Mouse (Mus musculus) liver, embryonic 12.5 days (tissue): ENCODE measurements around the gene Rbm7. TPM values are rescaled to one million over a fixed set of nuclear protein-coding genes. Genes with fewer than 3 reads are reported as not detected.
"Not testable (repeated sequence)": the region's sequence is repeated elsewhere in the genome, so short reads cannot be mapped to it uniquely, and the experiment has no call there.

ENCODE experiments used
- ATAC-seq: fragments of 200-750 bp; cut with Nextera tagmentation; 2 replicates; pipeline ENCODE4 v1.8.0; 2017; ENCODE audit warnings: moderate number of reproducible peaks, mild to moderate bottlenecking, moderate library complexity
- H3K27ac ChIP-seq: fragments of 300-500 bp; sonication (generic); 2 replicates; pipeline ENCODE4 v1.5.1; 2016; ENCODE audit warnings: mild to moderate bottlenecking
- H3K27me3 ChIP-seq: fragments of 300-500 bp; sonication (generic); replicated peaks from 2 replicates; pipeline ENCODE4 v1.6.1; 2016; ENCODE audit warnings: mild to moderate bottlenecking, moderate library complexity
- H3K36me3 ChIP-seq: fragments of 300-500 bp; sonication (generic); 2 replicates; pipeline ENCODE4 v1.6.1; 2016; ENCODE audit warnings: mild to moderate bottlenecking, moderate library complexity
- H3K4me1 ChIP-seq: fragments of 300-500 bp; sonication (generic); 2 replicates; pipeline ENCODE4 v1.6.1; 2016
- H3K4me2 ChIP-seq: fragments of 300-500 bp; sonication (generic); 2 replicates; pipeline ENCODE4 v1.6.1; 2016; ENCODE audit warnings: mild to moderate bottlenecking, moderate library complexity
- H3K4me3 ChIP-seq: fragments of 300-500 bp; sonication (generic); 2 replicates; pipeline ENCODE4 v1.5.1; 2016; ENCODE audit warnings: mild to moderate bottlenecking, moderate library complexity
- H3K9ac ChIP-seq: fragments of 300-500 bp; sonication (generic); 2 replicates; pipeline ENCODE4 v1.6.1; 2016; ENCODE audit warnings: mild to moderate bottlenecking, moderate library complexity
- H3K9me3 ChIP-seq: fragments of 300-500 bp; sonication (generic); replicated peaks from 2 replicates; pipeline ENCODE4 v1.6.1; 2016; ENCODE audit warnings: mild to moderate bottlenecking, moderate library complexity
- WGBS: fragments of 180-500 bp; shearing (Covaris S2); methylation state at CpG from one replicate; pipeline ENCODE4 v1.1.7; 2016; ENCODE audit not compliant: insufficient replicate concordance; 5-methylcytosine and 5-hydroxymethylcytosine counted together
- polyA plus RNA-seq: library from polyadenylated mRNA; unstranded; fragments of >200 nt; fragmentation: Nextera tagmentation; extraction: Ambion mirVana; gene quantifications from 2 replicates; pipeline ENCODE4 v1.2.1, GENCODE M21; 2016

The Rbm7 gene
- polyA plus RNA-seq, 1 experiment from 2014 or later = 73.6 TPM

DNA sequence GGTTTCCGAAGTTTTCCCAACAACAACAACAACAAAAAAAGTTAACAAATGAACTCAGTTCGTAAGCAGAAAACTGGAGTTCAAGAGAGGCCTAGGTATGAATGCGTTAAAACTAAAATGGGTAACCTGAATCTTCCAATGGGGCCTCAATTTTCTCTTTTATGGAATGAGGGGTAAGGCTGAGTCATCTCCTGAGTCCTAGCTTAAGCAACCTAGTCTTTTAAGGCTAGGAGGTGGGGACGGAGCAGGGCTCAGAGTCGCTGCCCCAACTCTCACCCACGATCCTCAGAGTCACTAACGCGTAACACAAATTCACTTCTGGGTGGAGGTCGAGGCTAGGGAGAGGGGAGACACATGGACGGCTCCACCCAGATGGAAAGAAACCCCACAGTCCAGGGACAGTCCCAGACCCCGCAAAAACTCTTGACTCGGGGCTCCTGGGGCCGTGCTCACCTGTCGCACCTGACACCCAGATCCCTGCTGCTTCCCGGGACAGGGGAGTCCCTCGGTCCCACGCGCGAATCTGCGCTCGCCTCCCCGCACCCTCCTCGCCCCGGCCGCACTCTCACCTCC lies 15.2 kb downstream of the Rbm7 start:
- Histone ChIP-seq H3K4me1 (peaks cover 50% of the 10 kb centered on the region), H3K9me3 (no peaks in the 10 kb centered on the region), H3K4me2 (peak overlapping the region; percentile 96), H3K4me3 (peak overlapping the region; percentile 84), H3K27ac (peak overlapping the region; percentile 76), H3K36me3 (peaks cover 36% of the 10 kb centered on the region), H3K9ac (peak overlapping the region; percentile 91), H3K27me3 (no peaks in the 10 kb centered on the region)
- ATAC-seq = peak; percentile 43
- 4% methylated on average over 25 of the region's 25 CpGs for WGBS

DNA sequence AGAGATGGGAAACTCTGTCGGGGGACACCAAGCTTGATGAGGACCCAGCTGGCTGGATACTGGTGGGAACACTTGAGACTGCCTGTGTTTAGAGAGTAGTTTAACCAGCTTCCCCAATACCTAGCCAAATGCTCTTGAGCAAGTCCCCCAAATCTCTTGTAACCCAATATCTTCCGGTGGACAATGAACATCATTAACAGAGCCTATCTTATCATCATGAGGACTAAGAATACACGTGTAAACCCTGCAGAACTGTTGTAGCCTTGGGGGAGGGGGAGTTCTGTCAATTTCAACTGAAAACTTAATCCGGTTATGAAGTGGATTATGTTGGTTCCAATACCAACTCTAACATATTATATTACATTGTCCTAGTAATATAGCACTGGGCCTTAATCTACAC lies 16.3 kb downstream of the Rbm7 start:
- no peak overlapping the region for H3K9ac ChIP-seq
- ATAC-seq = no peak
- no peak overlapping the region for H3K27ac ChIP-seq
- no peak overlapping the region for H3K4me3 ChIP-seq
- H3K4me1 ChIP-seq = peaks cover 50% of the 10 kb centered on the region
- no peaks in the 10 kb centered on the region for H3K27me3 ChIP-seq
- H3K36me3 ChIP-seq = peaks cover 44% of the 10 kb centered on the region
- no peaks in the 10 kb centered on the region for H3K9me3 ChIP-seq
- WGBS = 64% methylated on average over 4 of the region's 4 CpGs
- peak overlapping the region; percentile 96 for H3K4me2 ChIP-seq

DNA sequence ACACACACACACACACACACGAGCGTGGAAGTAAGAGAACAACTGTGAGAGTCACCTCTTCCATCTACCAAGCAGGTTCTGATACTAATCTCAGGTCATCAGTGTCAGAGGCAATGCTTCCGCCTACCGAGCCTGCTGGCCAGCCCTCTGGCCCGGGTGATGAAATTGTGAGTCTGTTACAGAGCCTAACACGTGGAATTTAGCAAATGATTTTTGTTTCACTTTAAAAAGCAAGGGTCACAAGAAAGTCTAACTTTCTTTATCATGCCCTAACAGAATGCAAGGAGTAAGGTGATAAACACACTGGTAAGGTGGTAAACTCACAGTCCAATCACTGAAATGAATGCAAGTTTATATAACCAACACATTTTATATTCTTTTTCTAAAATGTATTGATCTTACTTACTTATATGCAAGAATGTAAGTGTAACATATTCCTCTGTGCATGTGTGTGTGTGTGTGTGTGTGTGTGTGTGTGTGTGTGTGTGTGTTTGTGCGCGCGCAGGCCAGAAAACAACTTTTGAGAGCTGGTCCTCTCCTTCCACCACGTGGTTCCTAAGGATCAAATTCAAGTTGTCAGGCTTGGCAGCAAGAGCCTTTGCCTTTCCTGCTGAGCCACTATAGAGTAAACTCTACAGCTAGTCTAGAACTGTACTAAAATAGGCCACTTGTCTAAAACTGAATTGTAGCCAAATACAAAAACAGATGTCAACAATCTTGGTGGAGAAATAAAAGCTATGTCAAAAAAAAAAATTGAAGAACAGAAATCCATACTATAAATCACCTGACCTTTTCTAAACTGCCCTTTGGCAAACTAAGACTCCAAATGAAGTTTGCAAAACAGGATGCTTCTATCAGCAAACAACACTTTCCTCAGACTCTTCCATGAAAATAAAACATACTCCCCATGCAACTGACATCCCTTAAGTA lies 18.6 kb downstream of the Rbm7 start:
- Histone ChIP-seq H3K9me3 (no peaks in the 10 kb centered on the region), H3K4me2 (no peak overlapping the region), H3K4me1 (peaks cover 43% of the 10 kb centered on the region), H3K36me3 (peaks cover 60% of the 10 kb centered on the region), H3K4me3 (no peak overlapping the region), H3K9ac (no peak overlapping the region; the same call in 1 of the 2 replicates), H3K27ac (no peak overlapping the region), H3K27me3 (no peaks in the 10 kb centered on the region)
- ATAC-seq = no peak
- 81% methylated on average over 10 of the region's 10 CpGs for WGBS

DNA sequence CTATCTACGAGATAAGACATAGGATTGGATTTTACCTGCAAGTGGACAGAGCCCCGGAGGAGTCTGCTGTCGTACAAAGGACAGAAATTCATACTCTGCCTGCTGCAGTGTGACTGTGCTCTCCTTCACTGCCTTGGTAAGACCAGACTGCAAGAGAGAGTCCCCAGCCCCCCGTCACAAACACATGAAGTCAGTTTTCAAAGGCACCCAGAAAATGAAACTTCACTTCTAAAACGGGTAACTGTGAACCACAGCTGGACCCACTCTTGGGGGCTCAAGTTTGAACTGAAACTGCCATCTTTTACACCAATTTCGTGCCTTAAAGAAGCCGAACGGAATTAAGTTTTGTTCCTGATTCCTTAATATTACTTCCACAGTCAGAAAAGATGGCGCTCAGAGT lies 20.7 kb downstream of the Rbm7 start:
- ATAC-seq = no peak
- H3K4me3 ChIP-seq = no peak overlapping the region
- no peaks in the 10 kb centered on the region for H3K9me3 ChIP-seq
- H3K27ac ChIP-seq = no peak overlapping the region
- peaks cover 80% of the 10 kb centered on the region for H3K36me3 ChIP-seq
- 86% methylated on average over 9 of the region's 9 CpGs for WGBS
- H3K9ac ChIP-seq = no peak overlapping the region
- no peak overlapping the region for H3K4me2 ChIP-seq
- H3K4me1 ChIP-seq = peaks cover 29% of the 10 kb centered on the region
- H3K27me3 ChIP-seq = no peaks in the 10 kb centered on the region

DNA sequence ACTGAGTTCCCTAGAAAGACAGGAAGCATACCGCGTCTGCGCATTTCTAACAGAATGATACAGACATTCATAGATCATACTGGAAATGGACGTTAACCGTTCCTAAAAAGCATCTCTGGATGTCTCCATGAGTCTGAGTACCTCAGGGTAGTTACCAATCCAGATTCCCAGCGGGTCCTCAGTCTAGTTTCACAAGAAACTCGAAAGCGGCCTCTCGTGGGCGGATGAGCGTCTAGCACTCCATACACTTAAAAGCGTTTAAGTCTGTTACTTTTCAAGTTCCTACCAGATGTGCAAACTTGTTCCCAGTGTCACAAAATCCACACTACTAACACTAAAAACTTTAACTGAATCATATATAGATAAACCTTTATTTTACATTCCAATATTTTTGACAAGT lies 22.0 kb downstream of the Rbm7 start:
- ATAC-seq = no peak
- H3K9me3 ChIP-seq = no peaks in the 10 kb centered on the region
- no peaks in the 10 kb centered on the region for H3K27me3 ChIP-seq
- H3K4me2 ChIP-seq = no peak overlapping the region
- peaks cover 85% of the 10 kb centered on the region for H3K36me3 ChIP-seq
- WGBS = 85% methylated on average over 12 of the region's 12 CpGs
- peaks cover 17% of the 10 kb centered on the region for H3K4me1 ChIP-seq
- H3K9ac ChIP-seq = no peak overlapping the region
- no peak overlapping the region for H3K27ac ChIP-seq
- no peak overlapping the region for H3K4me3 ChIP-seq

DNA sequence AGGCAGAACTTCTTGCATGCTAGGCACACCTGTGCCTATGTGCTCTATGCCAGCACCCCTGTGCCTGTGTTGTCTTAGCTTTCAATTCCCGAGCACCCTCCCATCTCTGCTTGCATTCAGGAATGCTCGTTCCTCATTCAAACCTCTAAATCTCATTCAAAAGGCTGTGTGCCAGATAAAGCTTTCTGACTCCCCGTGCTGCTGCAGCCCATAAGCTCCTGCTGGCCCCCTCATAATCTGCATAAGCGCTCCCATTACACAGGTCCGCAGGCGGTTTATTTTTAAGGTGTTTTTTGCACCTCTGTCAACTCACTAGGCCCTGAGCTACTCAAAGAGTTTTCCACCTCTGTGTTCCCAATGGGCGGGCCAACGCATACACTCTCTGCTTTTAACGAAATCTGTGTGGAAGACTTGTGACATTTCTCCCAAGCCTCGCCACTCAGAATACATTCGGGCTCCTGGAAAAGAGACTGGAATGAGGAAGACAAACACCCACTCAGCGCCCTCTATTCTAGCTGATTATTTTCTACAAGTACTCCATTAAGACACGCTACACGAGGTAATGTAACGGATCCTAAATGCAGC lies 22.6 kb downstream of the Rbm7 start:
- Histone ChIP-seq H3K36me3 (peaks cover 87% of the 10 kb centered on the region), H3K9me3 (no peaks in the 10 kb centered on the region), H3K27me3 (no peaks in the 10 kb centered on the region), H3K27ac (no peak overlapping the region), H3K4me2 (no peak overlapping the region), H3K9ac (no peak overlapping the region), H3K4me3 (no peak overlapping the region), H3K4me1 (peaks cover 14% of the 10 kb centered on the region)
- ATAC-seq = no peak
- 84% methylated on average over 15 of the region's 15 CpGs for WGBS

DNA sequence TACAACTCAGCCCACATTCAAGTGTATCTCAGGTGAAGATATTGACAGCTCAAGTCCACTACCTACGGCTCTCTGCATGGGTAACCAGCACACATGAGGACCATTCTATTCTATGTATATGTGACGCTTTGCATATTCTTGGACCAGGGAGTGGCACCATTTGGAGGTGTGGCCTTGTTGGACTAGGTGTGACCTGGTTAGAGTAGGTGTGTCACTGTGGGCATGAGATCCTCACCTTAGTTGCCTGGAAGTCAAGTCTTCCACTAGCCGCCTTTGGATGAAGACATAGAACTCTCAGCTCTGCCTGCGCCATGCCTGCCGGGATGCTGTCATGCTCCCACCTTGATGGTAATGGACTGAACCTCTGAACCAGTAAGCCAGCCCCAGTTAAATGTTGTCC lies 27.6 kb downstream of the Rbm7 start:
- not testable (repeated sequence) for ATAC-seq, H3K9ac ChIP-seq, H3K27me3 ChIP-seq, H3K4me2 ChIP-seq, H3K4me3 ChIP-seq, H3K27ac ChIP-seq, H3K4me1 ChIP-seq, H3K9me3 ChIP-seq
- peaks cover 67% of the 10 kb centered on the region for H3K36me3 ChIP-seq
- 89% methylated on average over 5 of the region's 5 CpGs for WGBS

DNA sequence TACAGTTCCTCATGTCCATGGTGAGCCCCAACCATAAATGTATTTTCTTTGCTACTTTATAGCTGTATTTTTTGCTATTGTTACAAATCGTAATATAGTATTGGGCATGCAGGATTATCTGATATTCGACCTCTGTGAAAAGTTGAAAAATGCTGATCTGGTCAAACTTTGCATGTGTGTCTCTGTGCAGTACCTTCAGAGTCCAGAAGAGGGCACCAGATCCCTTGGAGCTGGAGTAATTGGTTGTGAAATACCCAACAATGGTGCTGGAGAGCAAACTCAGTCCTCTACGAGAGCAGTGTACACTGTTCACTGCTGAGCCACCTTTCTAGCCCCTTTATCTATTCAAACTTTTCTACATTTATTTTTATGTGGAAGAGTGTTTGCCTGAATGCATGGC lies 28.3 kb downstream of the Rbm7 start:
- no peak for ATAC-seq

DNA sequence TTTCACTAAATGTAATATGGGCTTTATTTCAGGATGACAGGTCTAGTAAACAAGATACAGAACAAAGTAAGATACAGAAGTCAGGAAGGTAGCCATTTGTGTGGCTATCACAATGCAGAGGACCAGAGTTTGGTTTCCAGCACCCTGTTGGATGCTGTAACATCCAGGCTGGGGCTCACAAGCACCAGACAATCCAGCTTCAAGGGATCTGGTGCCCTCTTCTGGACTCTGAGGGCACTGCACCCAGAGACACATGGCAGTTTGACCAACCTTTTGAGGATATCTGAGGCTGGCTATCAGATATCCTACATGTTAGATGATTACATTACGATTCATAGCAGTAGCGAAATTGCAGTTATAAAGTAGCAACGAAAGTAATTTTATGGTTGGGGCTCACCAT lies 29.4 kb downstream of the Rbm7 start:
- Histone ChIP-seq H3K9me3 (peaks cover 7% of the 10 kb centered on the region; the same call in 1 of the 2 replicates), H3K27me3 (no peaks in the 10 kb centered on the region), H3K4me3 (no peak overlapping the region), H3K4me1 (no peaks in the 10 kb centered on the region), H3K36me3 (peaks cover 49% of the 10 kb centered on the region), H3K4me2 (no peak overlapping the region), H3K27ac (no peak overlapping the region), H3K9ac (no peak overlapping the region)
- WGBS = 85% methylated on average over 3 of the region's 3 CpGs
- ATAC-seq = no peak

More for the DNA sequence above, 28.3 kb downstream of the Rbm7 start:
- peaks cover 7% of the 10 kb centered on the region; the same call in 1 of the 2 replicates for H3K9me3 ChIP-seq
- no peak overlapping the region for H3K9ac ChIP-seq
- H3K4me3 ChIP-seq = no peak overlapping the region
- H3K4me1 ChIP-seq = no peaks in the 10 kb centered on the region
- H3K27me3 ChIP-seq = no peaks in the 10 kb centered on the region
- H3K27ac ChIP-seq = no peak overlapping the region
- H3K4me2 ChIP-seq = no peak overlapping the region
- 55% methylated on average over 3 of the region's 3 CpGs for WGBS
- peaks cover 60% of the 10 kb centered on the region for H3K36me3 ChIP-seq

DNA sequence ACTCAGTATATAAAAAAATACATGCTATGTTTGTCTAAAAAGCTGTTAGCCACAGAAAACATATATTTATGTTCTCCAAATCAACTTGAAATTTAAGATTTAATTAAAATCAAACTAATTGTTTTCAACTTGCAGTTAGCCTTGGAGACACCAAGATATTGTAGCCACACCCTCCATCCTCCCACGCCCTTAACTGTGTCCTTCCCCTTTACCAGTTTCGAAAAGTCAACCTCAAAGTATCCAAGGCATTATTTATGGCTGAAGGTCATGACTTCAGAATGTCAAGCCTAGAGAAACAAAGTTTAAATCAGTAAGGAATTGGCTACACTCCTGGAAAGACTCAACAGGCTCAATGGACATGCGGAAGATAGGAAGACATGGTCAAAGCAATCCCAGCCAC lies 33.6 kb downstream of the Rbm7 start:
- H3K4me3 ChIP-seq = no peak overlapping the region
- H3K36me3 ChIP-seq = peaks cover 12% of the 10 kb centered on the region
- H3K4me1 ChIP-seq = no peaks in the 10 kb centered on the region
- H3K4me2 ChIP-seq = no peak overlapping the region
- no peaks in the 10 kb centered on the region for H3K27me3 ChIP-seq
- H3K9me3 ChIP-seq = peaks cover 7% of the 10 kb centered on the region; the same call in 1 of the 2 replicates
- H3K27ac ChIP-seq = no peak overlapping the region
- no peak for ATAC-seq
- 74% methylated on average over 3 of the region's 3 CpGs for WGBS
- no peak overlapping the region for H3K9ac ChIP-seq

DNA sequence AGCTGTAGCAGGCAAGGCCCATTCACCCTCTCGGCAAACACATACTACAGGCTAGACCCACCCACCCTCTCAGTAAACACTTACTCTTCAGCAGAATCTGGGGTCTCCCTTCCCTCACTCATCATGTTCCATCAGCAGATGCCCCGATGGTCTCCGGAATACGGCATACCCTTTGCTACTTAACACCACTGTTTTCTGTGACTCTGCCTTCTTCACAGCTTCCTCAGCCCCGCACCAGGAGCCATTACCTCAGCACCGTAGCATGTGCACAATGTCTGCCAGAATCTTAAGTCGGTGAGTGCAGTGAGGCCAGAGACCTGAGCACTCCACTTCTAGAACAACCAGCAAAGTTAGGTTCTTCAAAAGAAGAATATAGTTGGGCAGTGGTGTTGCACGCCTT lies 34.4 kb downstream of the Rbm7 start:
- no peak for ATAC-seq
- 84% methylated on average over 8 of the region's 8 CpGs for WGBS
- no peak overlapping the region for H3K9ac ChIP-seq

DNA sequence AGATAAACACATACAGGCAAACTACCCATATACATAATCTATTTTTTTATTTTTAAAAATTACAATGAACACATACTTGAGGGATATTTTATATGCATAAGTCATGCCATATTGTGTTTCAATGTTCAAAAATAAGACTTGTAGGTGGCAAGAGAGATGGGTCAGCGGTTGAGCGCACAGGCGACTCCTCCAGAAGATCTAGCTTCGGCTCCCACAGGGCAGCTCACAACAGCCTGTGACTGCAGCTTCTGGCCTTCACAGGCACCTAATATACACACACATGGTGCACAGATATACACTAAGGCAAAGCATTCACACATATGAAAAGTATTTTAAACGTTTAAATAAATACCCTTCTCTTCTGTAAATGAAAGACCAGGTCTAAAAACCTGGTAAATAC lies 35.7 kb downstream of the Rbm7 start:
- Histone ChIP-seq H3K36me3 (no peaks in the 10 kb centered on the region), H3K9ac (no peak overlapping the region), H3K9me3 (no peaks in the 10 kb centered on the region), H3K27me3 (no peaks in the 10 kb centered on the region), H3K4me3 (no peak overlapping the region), H3K4me1 (no peaks in the 10 kb centered on the region), H3K4me2 (no peak overlapping the region), H3K27ac (no peak overlapping the region)
- ATAC-seq = no peak
- 87% methylated on average over 5 of the region's 5 CpGs for WGBS

More for the DNA sequence above, 34.4 kb downstream of the Rbm7 start:
- no peaks in the 10 kb centered on the region for H3K4me1 ChIP-seq
- peaks cover 7% of the 10 kb centered on the region for H3K36me3 ChIP-seq
- peaks cover 6% of the 10 kb centered on the region; the same call in 1 of the 2 replicates for H3K9me3 ChIP-seq
- H3K4me3 ChIP-seq = no peak overlapping the region
- H3K4me2 ChIP-seq = no peak overlapping the region
- H3K27me3 ChIP-seq = no peaks in the 10 kb centered on the region
- no peak overlapping the region for H3K27ac ChIP-seq
